Mouse (Mus musculus) cerebellum, postnatal 4 days (tissue): ENCODE results near the gene Mrpl22.
"Not testable (repeated sequence)": the region's sequence is repeated elsewhere in the genome, so short reads cannot be mapped to it uniquely, and the experiment has no call there.

Source experiments
- DNase-seq, 2 experiments: peaks; one replicate each; pipeline ENCODE4 v3.0.0; 2022; ENCODE audit warnings: low spot score in 2 of 2, mixed read lengths in 1 of 2

Gene Mrpl22

GRCm38 (mm10) chr11:58179986-58180385 is 8.5 kb downstream of the Mrpl22 start:
- DNase-seq: not testable (repeated sequence)

GRCm38 (mm10) chr11:58180756-58181155 is 9.3 kb downstream of the Mrpl22 start:
- DNase-seq: no peak

GRCm38 (mm10) chr11:58183579-58183978 is 12.1 kb downstream of the Mrpl22 start:
- DNase-seq: no peak

GRCm38 (mm10) chr11:58189675-58190074 is 18.2 kb downstream of the Mrpl22 start:
- no peak for DNase-seq

GRCm38 (mm10) chr11:58193326-58193725 is 21.9 kb downstream of the Mrpl22 start:
- DNase-seq: no peak

GRCm38 (mm10) chr11:58193860-58194520 is 22.5 kb downstream of the Mrpl22 start:
- DNase-seq: no peak

GRCm38 (mm10) chr11:58198663-58199062 is 27.2 kb downstream of the Mrpl22 start:
- DNase-seq: no peak

- DNase-seq: peak in 1 of 2 experiments; percentile 24
Observed at GRCm38 (mm10) chr11:58199229-58200037, 28.0 kb downstream of the Mrpl22 start, which contains the start of the genes Igtp and Irgm2. Igtp (plus strand) TSS chr11:58199556. Irgm2 (plus strand) TSS chr11:58199618.

GRCm38 (mm10) chr11:58200226-58200625 is 28.8 kb downstream of the Mrpl22 start:
- no peak for DNase-seq

GRCm38 (mm10) chr11:58201052-58201451 is 29.6 kb downstream of the Mrpl22 start:
- peak in 1 of 2 experiments; percentile 16 for DNase-seq

- no peak for DNase-seq
Observed at GRCm38 (mm10) chr11:58210321-58210886, 38.9 kb downstream of the Mrpl22 start.

GRCm38 (mm10) chr11:58211062-58211681 is 39.7 kb downstream of the Mrpl22 start:
- no peak for DNase-seq

GRCm38 (mm10) chr11:58211682-58212067 is 40.2 kb downstream of the Mrpl22 start:
- DNase-seq: no peak

- DNase-seq: no peak
Observed at GRCm38 (mm10) chr11:58213673-58214342, 42.3 kb downstream of the Mrpl22 start.

- peak in 1 of 2 experiments; percentile 10 for DNase-seq
Observed at GRCm38 (mm10) chr11:58214391-58215048, 43.1 kb downstream of the Mrpl22 start.

- DNase-seq: not testable (repeated sequence)
Observed at GRCm38 (mm10) chr11:58215049-58215430, 43.6 kb downstream of the Mrpl22 start.

GRCm38 (mm10) chr11:58215814-58216213 is 44.4 kb downstream of the Mrpl22 start:
- no peak for DNase-seq

GRCm38 (mm10) chr11:58216823-58217222 is 45.4 kb downstream of the Mrpl22 start:
- DNase-seq: no peak

- peak in 1 of 2 experiments; percentile 16 for DNase-seq
Observed at GRCm38 (mm10) chr11:58223751-58224150, 52.3 kb downstream of the Mrpl22 start.

GRCm38 (mm10) chr11:58224313-58224712 is 52.9 kb downstream of the Mrpl22 start:
- DNase-seq: no peak

- not testable (repeated sequence) for DNase-seq
Observed at GRCm38 (mm10) chr11:58224872-58225271, 53.4 kb downstream of the Mrpl22 start.
